Mouse (Mus musculus) cortical plate, adult 2 months (tissue): ENCODE results near the gene Hspbap1.

Experiments
- CTCF ChIP-seq: fragments of 200-500 bp; IDR thresholded peaks from 2 replicates; pipeline ENCODE4 v1.5.1; 2011; ENCODE audit warnings: mild to moderate bottlenecking, control low read depth, low read length; ENCODE audit not compliant: insufficient read depth; ENCODE audit errors: extremely low read depth
- POLR2A ChIP-seq: fragments of 200-500 bp; IDR thresholded peaks from 2 replicates; pipeline ENCODE4 v1.6.1; 2011; ENCODE audit warnings: mild to moderate bottlenecking, low read length, control low read depth; ENCODE audit not compliant: insufficient read depth; ENCODE audit errors: extremely low read depth

- no peak for TF ChIP-seq CTCF
- no peak for TF ChIP-seq POLR2A
These were observed 13.0 kb downstream of the Hspbap1 start for GRCm38 (mm10) chr16:35783207-35783573.
